10 mouse cellular contexts compared by ENCODE assay signal in genomic region chr2:159491090-159491489, GRCm38 (mm10).
DNase-seq lines count a peak whose midpoint lies in the region; ATAC-seq lines count a peak whose summit lies in the region.
"Had no signal": no experiment of that assay in that cellular context is flagged by ENCODE, and none has a peak within 500 bp of the region (broad histone marks: within the 10 kb centered on the region; RNA-seq: fewer than 3 reads in every experiment).

No protein-coding gene starts in this region.

- H3K9ac ChIP-seq in embryonic facial prominence, embryonic 13.5 days = no peak overlapping the region
- H3K9ac ChIP-seq: stomach, embryonic 15.5 days had no signal

- no peak overlapping the region for H3K4me3 ChIP-seq in embryonic facial prominence, embryonic 13.5 days
- H3K4me3 ChIP-seq: stomach, embryonic 15.5 days had no signal

- no peaks in the 10 kb centered on the region for H3K27me3 ChIP-seq in embryonic facial prominence, embryonic 13.5 days
- H3K27me3 ChIP-seq: stomach, embryonic 15.5 days had no signal

- H3K4me2 ChIP-seq in embryonic facial prominence, embryonic 13.5 days = no peak overlapping the region
- H3K4me2 ChIP-seq: liver, embryonic 11.5 days; stomach, embryonic 15.5 days had no signal

- ATAC-seq in embryonic facial prominence, embryonic 13.5 days (ENCODE audit: insufficient number of reproducible peaks, insufficient read depth, low FRiP score, low TSS enrichment, low read depth) = no peak

- H3K27ac ChIP-seq in embryonic facial prominence, embryonic 13.5 days = peak overlapping the region; percentile 68
- H3K27ac ChIP-seq: stomach, embryonic 15.5 days had no signal

- peak; percentile 32 for DNase-seq in adrenal gland, postnatal 10 days
- DNase-seq in adrenal gland, adult 18-20 months (ENCODE audit: low spot score in 2 of 2) = no peak
- DNase-seq in kidney, postnatal 4 days = peak; percentile 32 to 51
- no peak for DNase-seq in kidney, adult 8-10 months
- DNase-seq in heart, postnatal 25 days (ENCODE audit: low spot score) = peak; percentile 53
- no peak for DNase-seq in thymus, postnatal 4 days
- no peak for DNase-seq in MN1 (ENCODE audit: low spot score)

- no peaks in the 10 kb centered on the region for H3K36me3 ChIP-seq in embryonic facial prominence, embryonic 13.5 days
- H3K36me3 ChIP-seq: stomach, embryonic 15.5 days had no signal

- H3K9me3 ChIP-seq in embryonic facial prominence, embryonic 13.5 days = peaks cover 5% of the 10 kb centered on the region; the same call in 1 of the 2 replicates
- H3K9me3 ChIP-seq: stomach, embryonic 15.5 days had no signal

- H3K4me1 ChIP-seq in embryonic facial prominence, embryonic 13.5 days = peaks cover 7% of the 10 kb centered on the region
- H3K4me1 ChIP-seq: stomach, embryonic 15.5 days had no signal

- 30% methylated on average over 3 of the region's 3 CpGs for WGBS in embryonic facial prominence, embryonic 13.5 days

- intact Hi-C loops in heart, postnatal 25 days (cut with DNase I) = no loop called here

Comparison
In these comparisons a context has a peak if more than half of its experiments do, and no peak if none do; other contexts are left out.
1. DNase-seq: peak in adrenal gland, postnatal 10 days (single experiment), kidney, postnatal 4 days (2 of 2) and heart, postnatal 25 days (single experiment); none in adrenal gland, adult 18-20 months (0 of 2), kidney, adult 8-10 months (0 of 2), thymus, postnatal 4 days (single experiment) and MN1 (single experiment).